Mouse (Mus musculus): ENCODE data around the gene Ddrgk1.

DNA sequence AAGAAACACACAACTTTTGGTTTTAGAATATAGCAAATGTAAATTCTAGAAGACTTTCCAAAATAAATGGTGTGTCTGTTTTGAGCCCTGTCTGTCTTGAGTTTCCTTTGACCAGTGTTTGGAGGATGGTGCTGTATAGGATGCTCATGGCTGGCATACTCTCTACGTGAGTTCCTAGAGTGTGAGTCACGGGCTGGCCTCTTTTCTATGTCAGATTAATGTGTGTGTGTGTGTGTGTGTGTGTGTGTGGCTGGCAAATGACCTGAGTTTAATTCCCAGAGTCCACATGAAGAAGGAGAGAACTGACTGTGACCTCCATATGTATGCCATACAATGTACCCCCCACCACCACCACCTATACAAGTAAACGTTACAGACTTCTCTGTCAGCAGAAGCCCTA lies 17.1 kb upstream of the Ddrgk1 start:
- TF ChIP-seq CTCF (IDR thresholded peaks at IDR 0.05; ENCODE audit: control insufficient read depth, insufficient read depth, insufficient read length) = no peak
- no peak for TF ChIP-seq CEBPB (IDR thresholded peaks at IDR 0.05; ENCODE audit: low read depth)
- no peak for TF ChIP-seq MAX (IDR thresholded peaks at IDR 0.05)
- no peak for TF ChIP-seq MYOD1 (IDR thresholded peaks at IDR 0.05; ENCODE audit: control insufficient read depth, insufficient read length, low read depth)
- TF ChIP-seq USF1 (IDR thresholded peaks at IDR 0.05; ENCODE audit: low read depth) = no peak

Data from C2C12 (cell line).